Mouse (Mus musculus) midbrain, postnatal 0 days (tissue): Measurements from ENCODE around the gene Rcan1. TPM values are rescaled to one million over a fixed set of nuclear protein-coding genes. Genes with fewer than 3 reads are reported as not detected.

Experiments
- ATAC-seq: fragments of 200-750 bp; cut with Nextera tagmentation; 2 replicates; pipeline ENCODE4 v1.8.0; 2017; ENCODE audit warnings: moderate number of reproducible peaks, mild to moderate bottlenecking, moderate TSS enrichment, moderate library complexity; ENCODE audit not compliant: low FRiP score
- DNase-seq: peaks from one replicate; pipeline ENCODE4 v3.0.0-alpha.2; 2015; ENCODE audit warnings: low spot score
- H3K27ac ChIP-seq: fragments of 300-500 bp; sonication (generic); 2 replicates; pipeline ENCODE4 v1.5.1; 2014; ENCODE audit warnings: low read depth, mild to moderate bottlenecking, low read length, mixed read lengths
- H3K27me3 ChIP-seq: fragments of 300-500 bp; sonication (generic); 2 replicates; pipeline ENCODE4 v1.6.1; 2014; ENCODE audit warnings: low read length, control low read depth, mixed read lengths; ENCODE audit not compliant: insufficient read depth
- H3K36me3 ChIP-seq: fragments of 300-500 bp; sonication (generic); 2 replicates; pipeline ENCODE4 v1.6.1; 2014; ENCODE audit warnings: low read length, control low read depth, mixed read lengths; ENCODE audit not compliant: insufficient read depth
- H3K4me1 ChIP-seq: fragments of 300-500 bp; sonication (generic); 2 replicates; pipeline ENCODE4 v1.6.1; 2014; ENCODE audit warnings: mild to moderate bottlenecking, control low read depth, antibody characterized with exemption, low read length, mixed read lengths; ENCODE audit not compliant: insufficient read depth
- H3K4me2 ChIP-seq: fragments of 300-500 bp; sonication (generic); 2 replicates; pipeline ENCODE4 v1.6.1; 2014; ENCODE audit warnings: low read depth, mild to moderate bottlenecking, low read length, mixed read lengths; ENCODE audit not compliant: poor library complexity, severe bottlenecking
- H3K4me3 ChIP-seq: fragments of 300-500 bp; sonication (generic); 2 replicates; pipeline ENCODE4 v1.5.1; 2014; ENCODE audit warnings: low read depth, mild to moderate bottlenecking, low read length, moderate library complexity
- H3K9ac ChIP-seq: fragments of 300-500 bp; sonication (generic); replicated peaks from 2 replicates; pipeline ENCODE4 v1.6.1; 2014; ENCODE audit warnings: mild to moderate bottlenecking, low read length, moderate library complexity, mixed read lengths; ENCODE audit not compliant: poor library complexity, severe bottlenecking
- H3K9me3 ChIP-seq: fragments of 300-500 bp; sonication (generic); 2 replicates; pipeline ENCODE4 v1.6.1; 2016; ENCODE audit warnings: low read length, control low read depth
- CTCF ChIP-seq: IDR thresholded peaks from 2 replicates; pipeline ENCODE4 v1.5.1; 2016; ENCODE audit warnings: antibody characterized with exemption, mild to moderate bottlenecking
- WGBS: fragments of 180-500 bp; shearing (Covaris S2); extraction: QIAGEN DNeasy Blood & Tissue Kit; methylation state at CpG from one replicate; pipeline ENCODE4 v1.1.7; 2014; 5-methylcytosine and 5-hydroxymethylcytosine counted together
- polyA plus RNA-seq: library from polyadenylated mRNA; unstranded; fragments of >200 nt; fragmentation: Nextera tagmentation; extraction: Ambion mirVana; gene quantifications from 2 replicates; pipeline ENCODE4 v1.2.1, GENCODE M21; 2015
- total RNA-seq: library from RNA; depleted of rRNA; stranded (reverse); fragments of >200 nt; gene quantifications from 2 replicates; pipeline ENCODE4 v1.2.3, GENCODE M21; 2014

Rcan1 gene
- total and polyA plus RNA-seq, 2 experiments from 2014 or later: 68.6 to 91.3 TPM

DNA sequence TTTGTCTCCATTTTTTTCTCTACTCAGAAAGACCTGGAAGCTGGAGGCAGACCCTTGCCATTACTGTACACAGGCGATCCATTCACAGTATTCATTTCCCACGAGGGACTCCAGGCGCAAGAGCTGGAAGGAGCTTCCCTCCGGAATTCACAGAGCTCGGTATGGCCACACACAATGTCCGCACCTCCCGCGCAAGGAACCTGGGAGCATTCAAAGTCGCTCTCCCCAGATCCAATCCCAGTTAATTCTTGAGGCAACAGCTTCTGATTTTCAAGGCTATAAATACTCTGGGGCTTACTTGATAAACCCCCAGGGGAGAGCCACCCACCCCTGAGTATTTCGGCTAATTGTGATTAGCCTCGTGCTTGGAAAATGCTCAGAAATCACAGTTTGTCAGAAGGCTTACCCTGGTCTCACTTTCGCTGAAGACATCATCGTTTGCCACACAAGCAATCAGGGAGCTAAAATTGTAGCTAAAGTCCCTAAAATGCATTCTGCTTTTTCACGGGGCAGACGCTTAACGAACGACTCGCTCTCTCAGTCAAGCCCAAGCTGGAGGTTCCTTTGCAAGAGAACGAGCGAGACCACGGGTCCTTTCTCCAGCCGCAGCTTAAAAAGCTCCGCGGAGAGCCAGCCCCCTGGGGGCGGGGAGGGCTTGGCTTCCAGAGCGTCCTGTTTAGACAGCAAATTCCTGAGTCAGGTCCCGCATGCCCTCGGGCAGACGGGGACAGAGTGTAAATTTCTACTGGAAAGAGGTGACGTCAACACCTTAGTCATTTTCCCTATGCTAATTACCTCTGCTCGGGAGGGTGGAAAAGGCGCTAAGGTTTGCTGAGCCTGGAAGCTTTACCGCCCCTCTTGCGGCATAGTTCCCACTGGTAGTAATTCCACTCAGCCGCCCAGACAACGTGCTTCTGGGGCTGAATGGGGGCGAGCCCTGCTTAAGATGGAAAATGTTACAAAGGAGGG is 70.9 kb downstream of the Rcan1 start:
- under 1% methylated on average over 37 of the region's 37 CpGs for WGBS
- DNase-seq: peak; percentile 87
- H3K9me3 ChIP-seq: no peaks in the 10 kb centered on the region
- peak overlapping the region; percentile 34 for H3K4me3 ChIP-seq
- peak; percentile 84 for ATAC-seq
- H3K9ac ChIP-seq: peak overlapping the region; percentile 69
- peak overlapping the region; percentile 71 for H3K4me2 ChIP-seq
- H3K27ac ChIP-seq: peak overlapping the region; percentile 68
- peaks cover 13% of the 10 kb centered on the region; the same call in 1 of the 2 replicates for H3K36me3 ChIP-seq
- peaks cover 21% of the 10 kb centered on the region for H3K4me1 ChIP-seq
- TF ChIP-seq CTCF: no peak; the same call in 1 of the 2 replicates
- H3K27me3 ChIP-seq: no peaks in the 10 kb centered on the region

DNA sequence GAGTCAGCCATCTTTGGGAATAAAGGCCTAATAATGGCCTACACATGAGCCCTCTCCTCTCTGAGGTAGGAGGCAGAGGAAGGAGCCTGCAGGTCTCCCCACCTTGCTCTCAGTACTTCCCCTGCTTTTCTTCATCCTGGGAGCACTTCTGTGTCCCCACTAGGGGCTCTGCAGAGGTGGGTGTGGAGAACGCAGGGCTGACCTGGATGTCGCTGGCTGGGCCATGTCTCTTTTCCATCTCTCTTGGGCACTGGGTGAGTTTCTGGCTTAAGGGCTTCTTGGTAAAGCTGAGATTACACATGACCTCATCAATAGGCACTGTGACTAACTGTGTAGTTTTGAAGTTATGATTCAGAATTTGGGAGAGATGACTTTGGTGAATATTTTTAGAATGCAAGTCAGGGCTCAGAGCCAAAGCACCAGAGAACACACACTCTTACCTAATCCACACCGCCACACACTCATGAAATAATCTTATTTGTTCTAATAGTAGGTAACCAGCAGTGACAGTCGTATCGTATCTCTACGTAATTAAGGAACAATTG is 72.0 kb downstream of the Rcan1 start:
- TF ChIP-seq CTCF: peak; percentile 43
- H3K4me3 ChIP-seq: peak overlapping the region; percentile 34; the same call in 1 of the 2 replicates

DNA sequence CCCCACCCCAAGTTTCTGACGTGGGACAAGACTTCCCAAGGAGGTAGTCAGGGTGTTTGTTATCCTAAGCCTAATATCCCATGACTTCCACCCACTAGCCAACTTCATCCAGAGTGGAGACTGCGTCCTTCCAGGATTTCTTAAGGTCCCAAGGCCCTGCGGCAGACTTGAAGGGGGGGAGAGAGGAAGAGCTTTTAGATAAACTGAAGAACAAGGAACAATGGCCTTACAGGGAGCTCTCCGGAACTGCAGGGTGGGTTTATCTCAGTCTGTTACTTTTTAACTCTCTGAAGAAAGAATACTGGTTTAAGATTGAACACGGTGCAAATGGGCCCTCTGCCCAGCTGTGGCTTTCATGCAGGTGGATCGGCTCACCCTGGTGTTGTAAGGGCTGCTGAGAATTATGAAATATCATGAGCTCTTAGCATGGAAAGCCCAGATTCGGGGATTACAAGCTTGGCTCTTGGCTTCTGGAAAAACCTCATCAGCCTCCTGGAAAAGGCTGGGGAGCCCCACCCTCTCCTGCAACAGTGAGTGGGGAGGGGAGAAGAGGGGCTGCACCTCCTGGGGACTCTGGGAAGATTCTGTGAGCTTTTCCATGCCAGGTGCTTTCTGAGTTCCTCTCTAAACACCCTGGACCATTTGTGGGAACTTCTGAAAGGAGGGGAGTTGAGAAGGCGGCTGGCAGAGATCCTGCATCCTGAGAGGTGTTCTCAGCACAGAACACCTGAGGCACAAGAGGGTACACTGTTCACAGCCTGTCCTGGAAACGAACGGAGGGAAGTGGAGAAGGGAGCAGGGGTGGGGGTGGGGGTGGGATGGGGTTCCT is 72.7 kb downstream of the Rcan1 start:
- no peak for TF ChIP-seq CTCF
- WGBS: 60% methylated on average over 10 of the region's 10 CpGs
- no peaks in the 10 kb centered on the region for H3K9me3 ChIP-seq
- H3K4me3 ChIP-seq: no peak overlapping the region
- H3K4me1 ChIP-seq: peaks cover 21% of the 10 kb centered on the region
- no peak for DNase-seq
- H3K9ac ChIP-seq: no peak overlapping the region
- ATAC-seq: no peak
- peaks cover 26% of the 10 kb centered on the region for H3K36me3 ChIP-seq
- no peak overlapping the region for H3K27ac ChIP-seq
- H3K4me2 ChIP-seq: peak overlapping the region; percentile 71; the same call in 1 of the 2 replicates
- no peaks in the 10 kb centered on the region for H3K27me3 ChIP-seq

More for the DNA sequence above, 72.0 kb downstream of the Rcan1 start:
- WGBS: 57% methylated on average over 6 of the region's 6 CpGs
- Histone ChIP-seq H3K4me1 (peaks cover 21% of the 10 kb centered on the region), H3K27me3 (no peaks in the 10 kb centered on the region), H3K36me3 (peaks cover 19% of the 10 kb centered on the region), H3K4me2 (peak overlapping the region; percentile 71), H3K27ac (no peak overlapping the region), H3K9me3 (no peaks in the 10 kb centered on the region), H3K9ac (no peak overlapping the region)
- ATAC-seq (no peak), DNase-seq (no peak)

DNA sequence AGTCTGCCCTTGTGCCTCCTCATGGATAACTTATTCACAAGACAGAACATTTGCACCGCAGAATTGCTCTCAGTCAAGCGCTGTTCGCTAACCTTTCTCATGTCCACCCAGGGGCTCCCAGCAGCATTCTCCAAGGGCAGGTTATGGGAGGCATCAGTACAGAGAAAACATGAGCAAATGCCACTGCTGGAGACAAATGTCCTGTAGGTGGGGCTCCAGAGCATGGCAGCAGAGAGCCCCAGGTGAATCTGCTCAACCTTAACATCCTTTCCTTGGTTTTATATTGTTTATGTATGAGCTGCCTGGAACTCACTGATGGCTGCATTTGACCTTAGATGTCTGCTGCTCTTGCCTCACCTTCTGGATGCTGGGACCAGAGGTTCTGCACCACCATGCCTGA is 76.9 kb downstream of the Rcan1 start:
- no peak overlapping the region for H3K4me3 ChIP-seq
- 96% methylated on average over 3 of the region's 3 CpGs for WGBS

DNA sequence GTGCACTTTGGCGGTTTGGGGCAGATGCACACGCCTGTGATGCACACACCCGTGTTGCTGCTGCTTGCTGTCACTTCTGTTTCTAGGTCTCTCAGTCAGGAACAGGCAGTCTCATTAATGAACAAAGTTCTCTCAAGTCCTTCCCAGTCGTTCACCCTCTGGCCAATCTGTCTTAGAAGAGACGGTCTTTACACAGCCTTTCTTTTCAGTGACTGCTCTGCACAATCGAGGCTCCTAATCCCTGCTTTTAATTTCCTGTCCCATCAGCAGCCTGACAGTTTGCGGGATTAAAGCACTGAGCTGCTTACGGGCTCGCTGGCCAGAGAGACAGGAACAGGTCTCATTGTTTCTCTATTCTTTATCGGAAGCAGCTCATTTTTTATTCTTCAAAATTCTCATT is 83.0 kb downstream of the Rcan1 start:
- no peaks in the 10 kb centered on the region for H3K9me3 ChIP-seq
- H3K4me2 ChIP-seq: no peak overlapping the region
- H3K9ac ChIP-seq: no peak overlapping the region
- no peak overlapping the region for H3K4me3 ChIP-seq
- ATAC-seq (no peak), DNase-seq (no peak)
- WGBS: 18% methylated on average over 10 of the region's 10 CpGs
- peaks cover 2% of the 10 kb centered on the region; the same call in 1 of the 2 replicates for H3K4me1 ChIP-seq
- no peak for TF ChIP-seq CTCF
- no peak overlapping the region for H3K27ac ChIP-seq
- H3K27me3 ChIP-seq: no peaks in the 10 kb centered on the region
- H3K36me3 ChIP-seq: peaks cover 5% of the 10 kb centered on the region

More for the DNA sequence above, 76.9 kb downstream of the Rcan1 start:
- TF ChIP-seq CTCF: peak; percentile 43
- no peak for DNase-seq
- Histone ChIP-seq H3K36me3 (peaks cover 34% of the 10 kb centered on the region), H3K9ac (no peak overlapping the region), H3K4me2 (no peak overlapping the region), H3K4me1 (peaks cover 4% of the 10 kb centered on the region; the same call in 1 of the 2 replicates), H3K27ac (no peak overlapping the region), H3K9me3 (no peaks in the 10 kb centered on the region), H3K27me3 (no peaks in the 10 kb centered on the region)
- ATAC-seq: no peak
